Mouse (Mus musculus) urinary bladder, postnatal 36 days (tissue): Measurements from ENCODE around the gene Als2cr12.
A peak's percentile ranks its signal among the peaks of the same experiment; 100 is the strongest.
"Not testable (repeated sequence)": the region's sequence is repeated elsewhere in the genome, so short reads cannot be mapped to it uniquely, and the experiment has no call there.

Source experiments
- DNase-seq, 2 experiments: peaks; one replicate each; pipeline ENCODE4 v3.0.0; 2022; ENCODE audit warnings: low spot score in 2 of 2, mixed read lengths in 1 of 2

The Als2cr12 gene

DNA sequence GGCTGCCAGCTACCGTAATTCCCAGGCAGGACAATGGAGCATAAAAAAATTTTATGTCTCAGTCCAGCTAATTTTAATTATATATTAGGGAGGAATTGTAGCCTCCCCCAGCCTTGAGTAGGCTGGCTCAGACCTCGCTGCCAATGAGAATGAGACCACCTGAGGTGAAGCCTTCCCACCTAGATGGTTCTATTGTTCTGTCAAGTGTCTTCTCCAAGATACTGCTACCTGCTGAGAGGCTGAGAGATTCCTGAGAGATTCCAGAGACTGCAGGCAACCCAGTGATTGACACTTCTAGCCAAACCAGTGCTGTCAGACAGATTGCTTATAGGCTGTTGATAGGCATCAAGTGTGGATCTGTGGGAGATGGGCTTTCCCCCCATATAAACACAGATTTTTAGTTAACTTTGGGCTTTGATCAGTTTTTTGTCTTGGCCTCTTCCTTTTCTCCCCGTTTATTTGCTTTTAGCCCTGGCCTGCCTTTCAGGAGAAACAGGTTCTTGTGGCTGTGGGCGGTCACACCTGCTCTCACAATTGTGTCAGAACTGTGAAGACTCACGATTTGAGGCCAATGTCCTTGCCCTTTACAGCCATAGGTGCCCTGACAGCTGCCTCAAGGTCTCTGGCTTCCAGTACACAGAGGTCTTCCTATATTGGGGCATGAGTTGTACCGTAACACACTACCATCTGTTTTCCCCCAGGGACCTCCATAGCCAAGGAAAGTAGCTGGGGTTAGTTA lies 5.6 kb downstream of the Als2cr12 start:
- DNase-seq: peak in 1 of 2 experiments; percentile 13

DNA sequence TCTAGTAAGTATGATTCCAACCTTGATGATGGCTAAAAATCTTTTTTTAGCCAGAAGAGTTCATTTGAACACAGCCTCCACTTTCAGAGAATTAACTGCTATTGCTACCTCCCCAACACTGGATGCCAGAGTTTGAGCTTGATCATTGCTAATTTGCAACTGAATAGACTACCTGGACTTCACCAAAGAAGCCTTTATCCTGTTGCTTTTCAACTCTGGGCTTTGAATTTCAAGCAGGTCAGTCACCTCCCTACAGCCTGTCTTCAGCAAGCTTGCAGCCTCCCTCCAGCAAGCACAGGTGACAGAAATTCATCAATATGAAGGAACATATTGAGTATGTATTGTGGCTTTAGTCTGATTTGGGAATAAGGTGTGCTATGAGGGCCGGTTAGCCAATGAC lies 6.4 kb downstream of the Als2cr12 start:
- DNase-seq: no peak

DNA sequence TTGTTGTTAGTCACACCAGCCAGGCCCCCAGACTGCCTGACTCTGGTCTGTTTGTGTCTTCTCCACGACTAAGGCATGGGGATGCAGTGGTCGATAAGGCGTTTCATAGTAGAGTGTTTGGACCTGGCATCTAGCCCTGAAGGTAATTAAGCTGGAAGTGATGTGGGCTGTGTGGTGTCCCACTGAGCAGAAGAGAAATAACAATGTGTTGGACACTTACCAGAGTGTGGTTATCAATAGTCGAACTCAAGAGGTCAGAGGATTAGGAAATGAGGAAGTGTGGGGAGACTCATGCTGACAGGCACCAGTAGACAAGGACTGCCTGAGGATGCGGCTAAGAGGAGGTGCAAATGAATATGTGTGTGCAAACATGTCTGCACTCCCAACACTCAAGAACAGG lies 17.4 kb downstream of the Als2cr12 start:
- DNase-seq: not testable (repeated sequence)

DNA sequence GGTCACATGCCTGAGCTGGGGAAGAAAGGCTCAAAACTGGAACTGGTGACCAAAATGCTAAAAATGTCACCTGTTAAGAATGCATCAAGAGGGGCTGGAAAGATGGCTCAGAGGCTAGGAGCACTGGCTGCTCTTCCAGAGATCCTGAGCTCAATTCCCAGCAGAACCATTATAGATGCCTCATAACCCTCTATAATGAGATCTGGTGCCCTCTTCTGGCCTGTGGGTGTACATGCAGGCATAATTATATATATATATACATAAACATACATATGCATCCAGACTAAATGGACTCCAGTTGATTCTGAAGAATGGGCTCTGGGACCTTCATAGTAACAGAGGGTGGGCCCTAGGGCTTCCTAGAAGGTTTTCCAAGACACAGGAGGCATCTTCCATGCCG lies 18.2 kb downstream of the Als2cr12 start:
- no peak for DNase-seq

DNA sequence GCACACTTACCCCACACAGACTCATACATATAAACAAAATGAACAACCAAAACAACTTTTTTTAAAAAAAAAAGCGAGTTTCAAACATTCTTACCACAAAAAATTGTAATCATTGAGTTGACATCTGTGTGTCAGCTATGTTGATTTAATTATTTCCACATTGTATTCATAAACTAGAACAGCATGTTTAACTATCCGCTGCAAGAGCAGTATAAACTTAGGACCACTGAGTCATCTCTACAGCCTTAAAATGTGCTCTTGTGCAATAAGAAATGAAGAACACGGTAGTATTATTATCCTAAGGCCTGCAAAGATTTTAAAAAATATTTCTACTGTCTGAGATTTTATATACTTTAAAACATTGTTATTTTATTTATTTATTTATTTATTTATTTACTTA lies 20.8 kb downstream of the Als2cr12 start:
- DNase-seq: no peak

DNA sequence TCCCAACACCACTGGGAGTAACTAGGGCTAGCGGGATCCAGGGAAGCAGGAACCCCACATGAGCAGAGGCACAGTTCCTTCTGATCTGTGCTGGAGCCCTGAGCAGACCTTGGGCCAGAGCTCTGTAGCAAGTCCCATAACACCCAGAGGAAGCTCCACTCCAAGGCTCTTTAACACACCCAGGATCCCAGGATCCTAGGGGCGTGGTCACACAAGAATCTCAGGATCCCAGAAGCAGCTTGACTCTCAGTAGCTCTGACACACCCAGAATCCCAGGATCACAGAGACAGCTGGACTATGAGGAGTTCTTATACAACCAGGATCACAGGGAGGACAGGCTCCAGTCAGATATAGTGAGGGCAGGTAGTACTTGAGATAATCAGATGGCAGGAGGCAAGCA lies 23.7 kb downstream of the Als2cr12 start:
- no peak for DNase-seq

DNA sequence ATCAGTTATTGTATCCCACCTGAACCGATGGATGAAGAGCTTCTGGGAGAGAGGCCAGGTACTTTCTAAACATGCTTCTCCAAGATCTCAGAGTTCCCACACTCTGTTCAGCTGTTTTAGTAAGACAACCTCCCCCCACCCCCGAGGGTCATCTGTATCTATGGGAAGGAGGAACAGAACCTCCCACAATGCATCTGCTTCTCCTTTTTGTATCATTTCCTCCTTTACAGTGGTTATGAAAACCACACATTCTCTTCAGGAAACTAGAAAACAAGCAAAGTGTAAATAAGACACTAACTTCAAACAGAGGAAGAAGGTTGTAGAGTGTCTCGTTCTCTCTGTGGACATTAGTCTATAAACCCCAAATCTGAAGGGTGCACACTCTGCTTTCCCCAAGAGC lies 26.2 kb downstream of the Als2cr12 start:
- DNase-seq: not testable (repeated sequence)

DNA sequence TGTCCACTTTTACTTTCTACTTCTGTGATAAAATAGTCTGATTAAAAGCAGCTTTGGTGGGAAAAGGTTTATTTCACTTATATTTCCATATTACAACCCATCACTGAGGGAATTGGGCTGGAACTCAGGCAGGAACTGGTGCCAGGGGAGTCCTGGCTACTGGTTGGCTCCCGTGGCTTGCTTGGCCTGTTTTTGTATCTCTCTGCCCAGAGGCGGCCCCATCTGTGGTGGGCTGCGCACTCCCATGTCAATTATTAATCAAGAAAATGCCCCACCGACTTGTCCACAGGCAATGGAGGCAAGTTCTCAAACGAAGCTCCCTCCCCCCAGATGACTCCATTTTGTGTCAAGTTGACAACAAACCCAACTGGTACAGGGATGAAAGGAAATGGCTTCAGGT lies 27.6 kb downstream of the Als2cr12 start:
- DNase-seq: no peak

DNA sequence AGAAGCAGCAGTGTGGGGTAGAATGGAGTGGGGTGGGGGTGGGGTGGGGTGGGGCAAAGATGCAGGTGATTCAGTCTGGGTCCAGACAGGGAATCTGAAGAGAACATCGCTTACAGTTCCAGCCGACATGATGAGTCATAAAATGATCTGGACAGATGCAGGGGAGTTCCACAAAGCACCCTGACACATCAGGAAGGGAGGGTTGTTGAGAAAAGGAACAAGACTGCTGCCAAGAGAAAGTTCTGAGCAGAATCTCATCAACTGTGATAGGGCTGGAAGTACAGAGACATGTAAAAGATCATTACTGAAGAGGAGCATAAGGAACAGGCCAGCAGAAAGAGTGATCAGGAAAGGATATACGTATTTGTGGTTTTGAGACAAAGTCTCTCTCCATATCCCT lies 32.4 kb downstream of the Als2cr12 start:
- DNase-seq: not testable (repeated sequence)

DNA sequence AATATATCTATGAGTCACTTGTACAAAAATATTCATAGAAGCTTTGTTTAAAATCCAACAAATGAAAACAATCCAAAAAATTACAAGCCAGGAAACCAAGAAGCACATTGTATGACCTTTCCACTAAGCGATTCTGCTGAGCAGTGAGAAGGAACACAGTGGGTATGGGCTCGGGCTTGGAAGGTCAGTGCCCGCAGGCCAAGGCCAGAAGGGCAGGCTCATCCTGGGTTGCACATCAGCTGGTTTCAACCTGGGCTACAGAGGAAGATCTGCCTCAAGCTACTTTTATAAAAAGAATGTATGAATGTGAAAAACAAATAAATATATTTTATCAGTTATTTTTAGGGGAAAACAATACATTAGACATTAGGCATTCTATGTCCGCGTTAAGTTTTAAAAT lies 33.1 kb downstream of the Als2cr12 start:
- not testable (repeated sequence) for DNase-seq

DNA sequence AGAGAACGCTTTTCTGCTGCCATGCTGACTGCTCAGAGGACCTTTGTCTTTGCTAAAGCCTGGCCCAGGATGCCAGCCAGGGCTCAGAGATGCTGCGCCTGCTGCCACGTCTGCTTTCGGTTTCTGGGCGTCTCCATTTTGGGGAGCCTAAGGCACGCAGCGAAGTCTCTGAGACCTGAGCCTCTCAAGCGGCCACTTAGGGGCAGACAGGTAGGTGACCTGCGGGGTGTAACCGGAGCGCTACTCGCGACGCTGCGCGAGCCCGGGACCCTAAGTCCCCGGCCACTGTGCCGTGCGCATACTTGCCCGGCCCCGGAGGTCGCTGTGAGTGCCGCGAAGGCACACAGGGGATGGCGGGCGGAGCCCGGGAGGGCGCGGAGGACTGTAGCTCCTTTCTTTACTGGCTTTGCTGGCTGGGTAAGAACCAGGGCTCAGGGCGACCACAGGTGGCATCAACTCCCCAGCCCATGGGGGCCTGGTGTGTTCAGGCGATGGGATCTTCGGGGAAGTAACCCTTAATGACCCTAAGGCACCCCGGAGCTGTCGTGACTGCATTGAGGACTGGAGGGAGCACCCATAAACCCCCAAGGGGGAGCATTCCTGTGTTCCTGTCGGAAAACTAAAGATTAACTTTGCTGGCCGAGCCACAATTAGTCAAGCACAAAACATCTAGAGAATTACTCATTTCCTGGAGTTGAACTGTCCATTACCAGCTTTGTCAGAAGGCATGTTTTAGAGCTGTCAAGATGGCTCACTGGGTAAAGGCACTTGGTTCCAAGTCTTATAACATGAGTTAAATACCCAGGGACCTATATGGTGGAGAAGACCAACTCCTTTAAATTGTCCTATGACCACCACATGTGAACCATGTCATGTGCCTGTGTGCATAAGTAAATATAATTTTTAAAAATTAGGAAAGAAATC lies 43.0 kb downstream of the Als2cr12 start:
- peak; percentile 64 to 71 for DNase-seq

DNA sequence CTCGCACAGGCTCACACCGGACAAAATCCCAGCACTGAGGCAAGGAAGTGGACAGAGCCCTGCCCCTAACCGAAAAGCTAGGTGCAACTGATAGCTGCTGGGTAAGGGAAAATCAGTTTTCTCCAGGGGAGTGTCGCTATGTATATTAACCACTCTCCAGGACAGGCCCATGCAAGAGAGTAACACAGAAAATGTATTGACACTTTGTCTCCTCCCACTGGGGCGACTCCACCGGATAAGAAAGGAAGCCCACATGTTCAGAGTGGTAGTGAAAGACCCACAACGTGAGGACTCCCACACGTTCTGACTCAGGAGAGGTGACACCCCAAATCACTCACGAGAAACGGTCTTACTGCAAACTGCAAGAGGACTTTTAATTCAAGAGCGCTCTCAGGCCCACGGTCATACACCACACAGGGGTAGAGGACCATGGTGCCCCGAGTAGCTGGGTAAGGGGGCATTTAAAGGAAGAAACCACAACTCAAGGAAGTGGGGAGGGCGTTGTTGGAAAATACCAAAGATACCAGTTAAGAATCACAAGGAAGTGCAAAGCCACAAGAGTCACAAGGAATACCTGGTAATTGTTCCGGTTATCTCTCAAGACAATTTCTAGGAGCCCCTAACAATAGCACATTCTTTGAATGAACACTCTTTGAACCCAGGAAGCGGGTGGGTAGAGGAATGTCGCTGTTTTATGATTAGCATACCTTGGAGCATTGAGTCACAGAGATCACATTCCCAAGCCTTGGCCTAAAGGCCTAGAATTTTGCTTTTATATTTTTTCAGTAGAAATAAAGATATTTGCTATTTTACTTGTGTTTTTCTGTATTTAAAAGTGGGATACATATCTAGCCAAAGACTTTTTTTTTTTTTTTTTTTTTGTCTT lies 44.0 kb downstream of the Als2cr12 start:
- DNase-seq: not testable (repeated sequence)

DNA sequence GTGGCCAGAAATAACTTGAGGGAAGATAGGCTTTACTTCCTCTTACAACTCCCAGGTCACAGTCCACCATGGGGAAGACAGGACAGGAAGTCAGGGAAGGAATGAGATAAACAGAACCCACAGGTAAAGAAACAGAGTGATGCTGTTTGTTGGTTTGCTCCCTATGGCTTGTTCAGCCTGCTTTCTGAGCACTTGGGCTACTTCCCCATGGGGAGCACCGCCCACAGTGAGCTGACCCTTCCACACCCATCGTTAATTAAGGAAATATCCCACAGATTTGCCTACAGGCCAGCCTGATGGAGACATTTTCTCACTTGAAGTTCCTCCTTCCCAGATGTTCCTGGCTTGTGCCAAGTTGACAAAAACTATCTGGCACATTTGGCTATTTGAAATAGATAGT lies 66.9 kb downstream of the Als2cr12 start:
- DNase-seq: not testable (repeated sequence)

DNA sequence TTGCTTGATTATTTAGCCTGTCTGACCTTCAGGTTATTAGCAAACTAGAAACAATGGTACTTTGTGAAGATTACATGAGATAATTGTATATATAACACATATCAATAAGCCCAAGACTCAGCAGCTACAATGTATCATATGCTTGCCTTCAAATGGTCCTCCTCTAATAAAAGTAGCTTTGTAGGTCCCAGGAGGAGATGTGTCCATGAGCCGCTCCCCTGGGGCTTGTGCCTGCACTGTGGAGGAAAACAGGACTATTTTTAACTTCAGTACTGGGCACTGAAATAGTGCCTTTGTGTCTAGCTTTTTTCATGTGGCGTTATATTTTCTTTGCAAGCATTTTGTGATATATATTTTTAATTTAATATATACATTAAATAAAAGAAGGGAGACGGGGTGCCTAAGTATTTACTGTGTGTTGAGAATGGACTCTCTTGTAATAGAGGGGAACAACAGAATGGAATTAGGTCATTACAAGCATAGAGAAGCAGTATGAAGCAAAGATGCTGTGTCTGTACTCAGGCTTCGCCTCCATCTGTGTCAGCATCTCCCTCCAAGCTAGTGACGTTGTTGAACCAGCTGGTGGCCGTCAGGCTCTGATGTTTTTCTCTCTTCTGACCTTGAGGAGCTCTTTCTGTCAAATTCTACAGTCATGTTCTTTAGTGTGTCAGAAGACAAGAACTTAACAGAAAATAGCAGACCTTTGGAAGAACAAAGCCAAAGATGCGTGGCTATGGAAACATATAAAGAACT lies 73.6 kb downstream of the Als2cr12 start:
- no peak for DNase-seq

DNA sequence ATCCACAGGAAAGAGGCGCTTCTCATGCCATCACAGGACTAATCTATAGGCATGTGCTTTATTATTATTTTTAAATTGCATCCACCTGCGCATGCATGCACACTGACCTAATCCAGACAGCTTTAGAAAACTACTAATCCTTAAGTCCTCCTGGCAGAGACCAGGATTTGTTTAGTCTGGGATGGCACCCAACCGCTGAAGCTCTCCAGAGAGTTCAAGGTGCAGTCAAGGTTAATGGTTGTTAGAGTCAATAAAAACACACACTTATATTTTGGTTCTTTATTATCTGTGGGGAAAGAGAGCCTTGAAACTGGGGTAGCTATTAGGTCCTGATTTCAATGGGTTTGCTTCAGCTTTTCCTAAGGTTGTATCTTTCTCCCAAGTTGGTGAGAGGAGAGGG lies 74.5 kb downstream of the Als2cr12 start:
- DNase-seq: no peak

DNA sequence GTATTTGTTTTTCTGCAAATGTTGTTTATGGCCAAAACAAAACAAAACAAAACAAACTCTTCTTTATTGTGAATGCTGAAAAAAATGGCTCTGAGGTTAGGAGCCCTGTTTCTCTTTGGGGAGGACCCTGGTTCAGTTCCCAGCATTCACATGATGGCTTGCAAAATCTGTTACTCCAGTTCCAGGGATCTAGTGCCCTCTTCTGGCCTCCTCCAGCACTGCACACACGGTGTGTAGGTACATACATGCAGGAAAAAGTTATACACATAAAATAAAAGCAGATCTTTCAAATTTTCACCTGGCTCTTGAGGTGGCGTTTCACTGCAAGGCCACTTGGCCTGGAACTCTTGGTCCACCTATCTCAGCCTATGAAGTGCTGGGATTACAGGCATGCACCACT lies 77.0 kb downstream of the Als2cr12 start:
- DNase-seq: no peak

DNA sequence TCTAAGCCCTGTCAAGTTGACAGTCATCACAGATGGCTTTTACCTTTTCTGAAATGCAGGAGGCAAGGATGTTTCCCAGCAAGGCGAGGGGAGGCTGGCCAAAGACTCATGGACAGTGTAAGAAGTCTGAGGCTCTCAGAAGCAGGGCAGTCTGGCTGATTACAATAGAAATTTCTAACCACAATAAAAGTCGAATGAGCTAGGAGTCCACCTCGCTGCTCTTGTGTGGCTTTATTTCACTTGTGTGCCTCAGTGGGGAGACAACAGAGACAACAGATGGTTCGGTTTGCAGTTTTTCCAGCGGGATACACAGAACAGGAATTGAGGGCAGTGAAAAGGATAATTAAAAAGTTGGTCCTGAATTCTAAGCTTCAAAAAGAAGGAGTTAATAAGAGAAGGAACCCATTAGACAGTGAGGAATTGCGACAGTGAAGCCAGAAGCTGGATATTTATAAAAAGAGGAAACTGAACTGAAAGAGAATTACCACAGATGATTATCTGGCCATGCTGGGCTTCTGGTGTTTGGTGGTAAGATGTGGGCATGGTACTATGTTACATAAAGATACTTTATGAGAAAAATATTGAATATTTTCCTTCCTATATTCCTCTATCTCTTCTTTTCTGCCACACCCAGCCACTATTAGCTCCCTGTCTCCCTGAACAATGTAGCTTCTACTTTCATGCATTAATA lies 77.7 kb downstream of the Als2cr12 start:
- DNase-seq: no peak

DNA sequence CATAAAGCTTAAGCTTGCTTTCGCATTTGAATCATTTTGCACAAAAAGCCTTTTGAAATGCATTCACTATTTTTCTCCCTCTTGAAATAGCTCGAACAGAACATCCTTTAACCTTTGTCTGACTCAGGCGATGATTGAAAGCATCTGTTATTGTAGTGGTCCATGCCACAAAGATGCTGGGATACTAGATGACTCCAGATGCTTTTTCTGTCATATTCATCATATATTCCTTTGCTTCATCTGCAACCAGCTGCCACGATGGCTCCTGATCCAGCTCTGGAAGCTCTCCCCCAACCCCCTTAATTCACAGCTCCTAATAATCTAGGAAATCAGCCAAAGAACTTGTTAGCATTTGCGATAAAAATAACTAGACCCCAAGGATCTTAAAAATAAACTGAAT lies 78.7 kb downstream of the Als2cr12 start:
- DNase-seq: no peak

DNA sequence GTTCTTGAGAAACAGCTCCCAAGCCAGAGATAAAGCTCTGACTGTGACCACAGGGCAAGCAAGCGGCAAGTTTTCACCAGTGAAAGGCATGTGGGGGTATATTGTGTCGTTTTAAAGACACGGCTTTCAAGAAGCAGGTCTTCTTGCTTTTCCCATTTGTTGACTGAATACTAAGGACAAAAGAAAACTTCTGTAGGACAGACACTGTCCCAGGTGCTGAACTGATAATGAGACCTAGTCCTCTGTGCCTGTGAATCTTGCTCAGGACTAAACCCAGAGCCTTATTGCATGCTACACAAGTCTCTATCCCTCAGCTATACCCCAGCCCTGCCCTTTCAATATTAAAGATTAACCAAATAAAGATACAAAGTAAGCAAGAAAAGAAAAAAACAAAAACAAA lies 79.6 kb downstream of the Als2cr12 start:
- no peak for DNase-seq

DNA sequence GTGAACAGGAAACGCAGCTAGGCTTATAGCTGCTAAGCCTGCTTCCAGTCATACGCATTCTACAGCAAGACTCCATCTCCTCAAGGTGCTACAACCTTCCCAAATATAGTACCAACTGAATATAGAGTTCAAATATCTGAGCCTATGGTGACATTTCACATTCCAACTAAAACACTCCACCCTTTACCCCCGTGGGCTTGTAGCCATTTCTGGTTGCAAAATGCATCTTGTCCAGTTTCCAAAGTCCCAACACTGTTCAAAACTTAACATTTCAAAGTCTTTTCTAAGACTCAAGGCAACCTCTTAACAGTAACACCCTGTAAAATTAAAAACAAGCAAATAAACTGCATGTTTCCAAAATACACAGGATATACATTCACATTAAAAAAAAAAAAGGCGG lies 80.6 kb downstream of the Als2cr12 start:
- DNase-seq: peak in 1 of 2 experiments; percentile 16

DNA sequence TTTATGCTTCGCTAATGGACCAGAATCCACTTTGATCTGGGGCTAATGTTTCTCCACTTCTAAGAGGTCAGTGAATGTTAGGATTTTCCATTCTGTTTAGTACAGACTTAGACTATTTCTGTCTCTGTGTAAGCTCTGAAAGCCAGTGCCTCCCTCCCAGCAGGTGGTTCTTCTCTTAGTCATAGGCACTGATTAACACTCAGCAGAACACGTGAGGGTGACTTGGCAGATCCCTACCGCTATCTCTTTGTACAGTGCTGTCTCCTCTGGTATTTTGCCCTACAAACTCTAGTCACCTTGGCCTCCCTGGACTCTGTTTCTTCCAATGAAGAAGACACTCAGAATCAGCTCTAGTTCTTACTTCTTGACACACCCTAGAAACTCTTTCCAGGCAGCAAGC lies 81.4 kb downstream of the Als2cr12 start:
- DNase-seq: no peak
